Mouse (Mus musculus) hematopoietic stem cell, adult 5-6 weeks (primary cell): ENCODE measurements at regions not wholly inside any gene's neighbourhood (a gene's known extent, or its start where the extent isn't known, plus 50 kb on each side); places are given as distances from the start of the nearest gene placed in this dataset.
A peak's percentile ranks its signal among the peaks of the same experiment; 100 is the strongest.
"Not testable (repeated sequence)": the region's sequence is repeated elsewhere in the genome, so short reads cannot be mapped to it uniquely, and the experiment has no call there.

Experiments used
- ATAC-seq, 2 experiments: fragments of 125-278 bp in 1 of 2; replicated peaks in 1 of 2; 2 replicates each; pipeline ENCODE4 v1.8.0; 2016 to 2017; ENCODE audit warnings: inconsistent platforms in 2 of 2, mild to moderate bottlenecking in 2 of 2, moderate number of reproducible peaks in 2 of 2, low read depth in 1 of 2, moderate TSS enrichment in 1 of 2; ENCODE audit not compliant: low FRiP score in 2 of 2, poor library complexity in 2 of 2, severe bottlenecking in 2 of 2, insufficient read depth in 1 of 2, low TSS enrichment in 1 of 2

GRCm38 (mm10) chr12:77097831-77098230 lies 135.8 kb upstream of the Max start:
- peak in 1 of 2 experiments; percentile 42; a peak in 1 of 4 replicates for ATAC-seq

GRCm38 (mm10) chr12:77096461-77096860 lies 134.5 kb upstream of the Max start:
- no peak for ATAC-seq

GRCm38 (mm10) chr12:77094999-77095915 lies 133.3 kb upstream of the Max start:
- peak in 1 of 2 experiments; percentile 26; a peak in 1 of 4 replicates for ATAC-seq

- ATAC-seq, result no peak
Observed at GRCm38 (mm10) chr12:77094168-77094567, 132.2 kb upstream of the Max start.

GRCm38 (mm10) chr12:77092741-77093140 lies 130.7 kb upstream of the Max start:
- no peak for ATAC-seq

- ATAC-seq, result peak in 1 of 2 experiments; percentile 27; a peak in 1 of 4 replicates
Observed at GRCm38 (mm10) chr12:77092143-77092542, 130.1 kb upstream of the Max start.

- no peak for ATAC-seq
Observed at GRCm38 (mm10) chr12:77091700-77092099, 129.7 kb upstream of the Max start.

- no peak for ATAC-seq
Observed at GRCm38 (mm10) chr12:77090525-77090924, 128.5 kb upstream of the Max start.

GRCm38 (mm10) chr12:77089624-77090278 lies 127.8 kb upstream of the Max start:
- no peak for ATAC-seq

- ATAC-seq, result no peak
Observed at GRCm38 (mm10) chr12:77088452-77088851, 126.5 kb upstream of the Max start.

GRCm38 (mm10) chr12:77086931-77087330 lies 124.9 kb upstream of the Max start:
- ATAC-seq, result not testable (repeated sequence)

GRCm38 (mm10) chr12:77085894-77086293 lies 123.9 kb upstream of the Max start:
- no peak for ATAC-seq

GRCm38 (mm10) chr12:77085244-77085643 lies 123.2 kb upstream of the Max start:
- peak; percentile 93 to 97 for ATAC-seq

GRCm38 (mm10) chr12:77084744-77085143 lies 122.7 kb upstream of the Max start:
- peak in 1 of 2 experiments; percentile 6; a peak in 1 of 4 replicates for ATAC-seq

- no peak for ATAC-seq
Observed at GRCm38 (mm10) chr12:77084343-77084742, 122.3 kb upstream of the Max start.

GRCm38 (mm10) chr12:77083760-77084159 lies 121.8 kb upstream of the Max start:
- ATAC-seq, result no peak

- ATAC-seq, result no peak
Observed at GRCm38 (mm10) chr12:77081774-77082173, 119.8 kb upstream of the Max start.

GRCm38 (mm10) chr12:77079481-77079880 lies 117.5 kb upstream of the Max start:
- no peak for ATAC-seq
